Mouse (Mus musculus) erythroblast, adult 5-6 weeks (primary cell): ENCODE data around the gene Mup8. TPM values are rescaled to one million over a fixed set of nuclear protein-coding genes. Genes with fewer than 3 reads are reported as not detected.
"Not testable (repeated sequence)": the region's sequence is repeated elsewhere in the genome, so short reads cannot be mapped to it uniquely, and the experiment has no call there.

ENCODE experiments used
- ATAC-seq: replicated peaks from 2 replicates; pipeline ENCODE4 v1.8.0; 2016; ENCODE audit warnings: moderate number of reproducible peaks, mild to moderate bottlenecking, moderate TSS enrichment, inconsistent platforms; ENCODE audit not compliant: poor library complexity, low FRiP score, severe bottlenecking
- total RNA-seq, 2 experiments: library from RNA; stranded (forward) in 1 of 2; stranded (reverse) in 1 of 2; fragments of 150-400 nt in 1 of 2; fragments of 200-764, 138-1000 nt in 1 of 2; gene quantifications; 2 replicates each; pipeline versions ENCODE4 v1.2.3 to v1.2.4; 2015 to 2017; ENCODE audit warnings: low replicate concordance in 2 of 2

The Mup8 gene
- total RNA-seq (2015; ENCODE audit: low replicate concordance) (not detected in 2 replicates), total RNA-seq (2017; ENCODE audit: low replicate concordance) (not detected in 2 replicates)

- ATAC-seq = not testable (repeated sequence)
Measured at GRCm38 (mm10) chr4:60222499-60222898, at the start of gene Mup8. Gene Mup8 (minus strand): TSS chr4:60222599.

GRCm38 (mm10) chr4:60265977-60266770 lies 43.8 kb upstream of the Mup8 start:
- not testable (repeated sequence) for ATAC-seq

GRCm38 (mm10) chr4:60262706-60263105 lies 40.3 kb upstream of the Mup8 start:
- ATAC-seq = not testable (repeated sequence)

Other genes with a start within 250 kb of the Mup8 start
- not detected in 2 replicates for gene Mup7, start 152.1 kb downstream of the Mup8 start, total RNA-seq (2015; ENCODE audit: low replicate concordance)
- gene Mup7, start 152.1 kb downstream of the Mup8 start, total RNA-seq (2017; ENCODE audit: low replicate concordance) = 0.34 TPM in 1 of 2 replicates, not detected in the other
- gene Mup2, start 68.3 kb downstream of the Mup8 start, total RNA-seq (2015; ENCODE audit: low replicate concordance) = not detected in 2 replicates
- not detected in 2 replicates for gene Mup2, start 68.3 kb downstream of the Mup8 start, total RNA-seq (2017; ENCODE audit: low replicate concordance)
- not detected in 2 replicates for gene Mup9, start 199.4 kb upstream of the Mup8 start, total RNA-seq (2015; ENCODE audit: low replicate concordance)
- not detected in 2 replicates for gene Mup9, start 199.4 kb upstream of the Mup8 start, total RNA-seq (2017; ENCODE audit: low replicate concordance)